Mouse (Mus musculus) bone marrow macrophage, adult 2 months (primary cell): ENCODE measurements around the gene Npb.

Source experiments
- CTCF ChIP-seq: IDR thresholded peaks from 2 replicates; pipeline ENCODE4 v1.5.1; 2012; ENCODE audit warnings: low read depth, mild to moderate bottlenecking, low read length, moderate library complexity
- POLR2A ChIP-seq: IDR thresholded peaks from 2 replicates; pipeline ENCODE4 v1.6.1; 2012; ENCODE audit warnings: mild to moderate bottlenecking, low read depth, low read length, borderline replicate concordance

- TF ChIP-seq CTCF (no peak), POLR2A (no peak)
Measured at GRCm38 (mm10) chr11:120613976-120614375, 5.7 kb downstream of the Npb start.
